Mouse (Mus musculus) erythroblast, embryonic 14.5 days (primary cell): ENCODE results near the gene Kcnmb4.

Experiments used
- GATA1 ChIP-seq: IDR thresholded peaks from 2 replicates; pipeline ENCODE4 v1.6.1; 2012; ENCODE audit warnings: low read length, inconsistent platforms, mixed read lengths
- TAL1 ChIP-seq: IDR thresholded peaks from 3 replicates; pipeline ENCODE4 v1.6.1; 2012; ENCODE audit warnings: low read length, inconsistent platforms, mixed read lengths

GRCm38 (mm10) chr10:116402742-116403425, 70.8 kb downstream of the Kcnmb4 start:
- no peak for TF ChIP-seq GATA1
- no peak for TF ChIP-seq TAL1
